Mouse (Mus musculus): ENCODE data around the gene Ptrh2. TPM values are rescaled to one million over a fixed set of nuclear protein-coding genes. Genes with fewer than 3 reads are reported as not detected.

Gene Ptrh2
- total RNA-seq (2021): 10 to 100 TPM; 10.1 to 10.3 TPM

DNA sequence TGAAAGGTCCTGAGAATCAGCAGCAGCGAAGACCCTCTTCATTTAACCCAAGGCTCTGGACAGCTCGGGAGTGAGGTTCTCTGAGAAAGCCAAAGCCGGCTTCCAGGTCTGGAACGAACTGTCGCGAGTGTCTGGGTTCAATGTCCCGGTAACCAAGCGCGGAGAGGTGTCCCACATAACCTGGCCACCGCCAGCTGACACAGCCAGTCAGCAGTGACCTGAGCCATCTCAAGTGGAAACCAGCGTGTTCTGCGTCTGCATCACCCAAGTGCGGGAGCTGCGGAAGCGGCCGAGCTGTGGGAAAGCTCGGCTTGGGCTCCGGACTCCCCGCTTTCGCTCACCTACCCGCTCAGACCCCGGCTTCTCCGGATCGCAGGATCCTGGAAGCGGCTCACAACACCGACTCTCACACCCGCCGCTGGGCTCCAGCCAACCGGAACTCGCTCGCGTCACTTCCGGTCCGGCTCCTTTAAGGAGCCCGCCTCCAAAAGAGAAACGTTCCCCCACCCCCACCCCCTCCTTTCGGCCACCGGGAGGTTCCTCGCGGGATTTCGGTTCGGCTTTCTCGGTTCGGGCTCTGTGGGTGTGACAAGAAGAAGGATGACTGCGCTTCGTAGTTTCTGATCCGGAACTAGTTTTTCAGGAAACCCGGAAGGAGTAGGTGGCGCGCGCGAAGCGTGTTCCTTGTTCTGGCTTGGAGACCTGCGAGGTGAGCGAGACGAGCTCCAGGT, at the start of gene Ptrh2, which contains the start of gene Vmp1:
Ptrh2 (plus strand) TSS at position 591 of the 731 bp plus-strand sequence.
Vmp1 (minus strand) TSS at position 442 of the 731 bp plus-strand sequence.
- peak; percentile 86 to 89 for DNase-seq

DNA sequence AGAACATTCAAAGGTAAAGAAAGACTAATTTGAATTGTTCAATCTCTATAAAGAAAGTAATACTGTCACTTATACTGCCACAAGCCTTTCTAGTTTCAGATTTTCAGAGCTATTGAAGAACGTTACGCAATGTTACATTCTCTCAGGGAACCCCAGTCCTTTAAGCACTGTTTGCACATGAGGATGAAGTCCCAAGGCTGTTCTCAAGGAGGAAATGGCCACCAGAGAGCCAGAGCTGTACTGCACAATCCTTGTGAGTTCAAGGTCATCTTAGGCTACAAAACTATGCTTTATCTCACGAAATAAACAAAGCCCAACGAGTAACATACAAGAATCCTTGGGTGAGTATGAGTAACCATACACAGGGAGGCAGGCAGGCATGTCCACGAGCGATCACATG, 49.4 kb upstream of the Ptrh2 start:
- DNase-seq: no peak

DNA sequence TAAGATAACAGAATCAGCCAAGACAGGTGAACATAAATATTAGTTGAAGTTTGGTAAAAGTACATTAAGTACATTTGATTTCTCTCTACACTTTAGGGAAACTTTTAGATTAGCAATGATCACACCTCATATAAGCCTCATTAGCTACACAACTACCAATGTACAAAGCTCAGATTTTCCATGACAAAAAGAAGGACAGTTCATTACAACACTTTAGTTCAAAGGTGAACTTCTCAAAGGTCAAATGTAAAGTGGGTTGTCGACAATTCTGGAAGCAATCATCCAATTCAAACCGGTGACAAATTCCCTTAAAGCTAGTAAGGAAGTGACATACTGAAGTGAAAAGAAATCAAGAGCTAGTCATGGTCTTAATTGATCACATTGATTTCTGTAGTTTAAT, 46.1 kb upstream of the Ptrh2 start:
- DNase-seq: no peak

DNA sequence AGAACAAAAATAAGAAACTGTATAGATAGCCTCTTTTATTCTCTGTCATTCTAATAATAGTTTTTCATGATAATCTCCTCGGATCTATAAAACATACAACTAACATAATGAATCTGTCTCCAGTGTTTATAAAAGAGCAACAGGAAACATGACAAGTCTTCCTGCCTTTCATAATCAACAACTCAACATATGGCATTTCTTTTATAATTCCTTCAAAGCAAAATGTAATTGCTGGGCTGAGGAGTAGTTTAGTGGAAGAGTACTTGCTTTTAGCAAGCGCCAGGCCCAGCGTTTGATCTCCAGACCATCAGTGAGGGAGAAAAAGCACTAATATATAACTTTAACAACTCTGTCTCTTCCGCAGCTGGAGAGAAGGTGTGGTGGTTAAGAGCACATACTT, 42.1 kb upstream of the Ptrh2 start:
- DNase-seq: no peak

DNA sequence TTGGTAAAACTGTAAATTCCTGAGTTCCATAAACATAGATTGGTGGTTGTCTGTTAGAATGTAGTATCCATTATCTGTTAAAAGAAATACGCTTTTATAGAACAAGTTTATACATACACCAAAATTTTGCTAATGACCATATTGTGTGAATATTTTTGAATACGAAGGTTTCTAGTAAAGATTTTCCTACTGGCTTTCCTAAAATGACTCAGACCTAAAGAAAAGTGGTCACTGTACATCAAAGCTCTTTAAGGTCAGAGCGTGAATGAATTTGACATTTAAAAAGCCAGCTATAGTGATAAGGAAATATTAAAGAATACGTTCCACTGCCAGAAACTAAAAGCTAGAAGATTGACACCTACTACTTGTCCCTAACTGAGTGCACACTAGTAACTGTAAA, 39.2 kb upstream of the Ptrh2 start:
- no peak for DNase-seq

DNA sequence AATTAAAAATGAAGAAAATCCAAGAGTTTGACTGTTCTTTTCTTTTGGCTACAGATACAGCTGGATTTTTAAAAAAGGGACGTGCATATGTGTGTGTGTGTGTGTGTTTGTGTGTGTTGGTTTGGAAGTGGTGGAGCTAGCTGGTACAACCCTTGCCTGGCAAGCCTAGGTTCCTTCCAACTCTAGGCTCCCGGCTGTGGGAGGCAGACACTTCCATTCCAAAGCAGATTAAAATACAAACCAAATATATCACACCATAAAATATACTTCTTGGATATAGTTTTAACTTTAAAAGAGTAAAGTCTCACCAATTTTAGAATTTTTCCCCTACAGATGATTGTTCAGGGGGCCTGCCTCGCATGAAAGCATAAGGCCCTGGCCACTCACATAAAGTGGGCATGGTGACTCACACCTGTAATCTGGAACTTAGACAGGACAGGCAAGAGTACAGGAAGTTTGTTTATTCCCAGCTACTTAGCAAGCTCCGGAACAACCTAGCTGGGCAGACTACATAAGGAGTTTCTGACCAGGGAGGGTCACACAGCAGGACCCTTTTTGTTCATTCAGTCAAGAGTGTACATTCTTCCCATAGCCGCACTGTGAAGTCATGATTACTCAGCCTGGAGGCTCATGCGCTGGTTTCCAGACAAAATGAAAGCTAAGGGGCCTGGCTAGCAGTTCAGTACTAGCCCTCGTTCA, 37.5 kb upstream of the Ptrh2 start:
- DNase-seq: no peak

DNA sequence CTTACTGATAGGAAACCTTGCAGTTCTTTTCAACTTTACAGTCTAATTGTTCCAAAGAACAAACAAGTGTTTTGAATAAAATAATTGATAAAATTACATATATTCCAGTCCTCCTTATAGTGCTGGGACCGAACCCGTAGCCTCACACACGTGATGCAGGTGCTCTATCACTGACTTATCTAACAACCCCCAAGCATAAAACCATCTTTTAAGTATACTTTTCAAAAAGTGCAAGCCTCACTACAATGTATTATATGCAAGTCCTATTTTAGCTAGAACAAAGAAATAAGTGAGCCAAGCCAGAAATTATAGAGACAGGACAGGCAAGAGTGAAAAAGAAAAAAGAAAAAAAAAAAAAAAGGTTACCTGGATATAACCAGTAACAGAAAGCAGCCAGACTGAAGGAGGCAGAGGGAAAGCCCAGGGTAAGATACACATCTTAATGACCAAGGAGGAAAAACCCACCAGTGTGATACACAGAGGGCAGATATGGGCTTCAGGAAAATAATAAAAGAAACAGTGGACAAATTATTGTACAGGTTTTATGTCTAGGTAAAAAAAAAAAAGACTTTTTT, 36.8 kb upstream of the Ptrh2 start:
- no peak for DNase-seq

DNA sequence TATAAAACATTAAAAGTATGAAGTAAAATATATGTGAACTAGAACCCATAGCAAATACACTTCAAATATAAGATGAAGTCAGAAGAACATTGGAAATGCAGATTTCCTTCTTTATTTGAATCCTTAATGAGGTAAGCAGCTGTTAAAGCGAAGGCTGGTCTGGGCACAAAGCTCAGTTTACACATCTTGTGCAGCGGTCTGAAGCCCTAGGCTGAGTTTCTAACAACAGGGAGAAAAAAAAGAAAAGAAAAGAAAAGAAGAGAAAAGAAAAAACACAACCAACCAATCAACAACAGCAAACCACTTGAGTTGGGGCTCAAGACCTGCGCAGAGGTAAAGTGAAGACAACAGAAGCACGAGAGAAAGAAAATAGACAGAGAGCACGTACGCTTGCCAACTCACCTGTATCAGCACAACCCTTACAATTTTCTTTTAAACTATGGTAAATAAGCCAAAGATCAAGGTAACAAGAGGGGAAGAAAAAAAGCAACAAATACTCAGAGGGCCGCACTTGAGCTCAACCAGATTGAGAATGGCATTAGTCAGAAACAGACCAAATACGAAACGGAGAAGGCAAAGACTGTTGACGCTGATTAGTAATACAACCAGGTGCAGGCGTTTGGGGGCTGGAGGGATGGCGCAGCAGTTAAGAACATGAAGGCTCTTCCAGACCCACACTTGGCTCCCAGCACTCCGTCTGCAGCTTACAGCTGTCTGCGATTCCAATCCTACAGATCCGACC, 35.9 kb upstream of the Ptrh2 start:
- DNase-seq: no peak

DNA sequence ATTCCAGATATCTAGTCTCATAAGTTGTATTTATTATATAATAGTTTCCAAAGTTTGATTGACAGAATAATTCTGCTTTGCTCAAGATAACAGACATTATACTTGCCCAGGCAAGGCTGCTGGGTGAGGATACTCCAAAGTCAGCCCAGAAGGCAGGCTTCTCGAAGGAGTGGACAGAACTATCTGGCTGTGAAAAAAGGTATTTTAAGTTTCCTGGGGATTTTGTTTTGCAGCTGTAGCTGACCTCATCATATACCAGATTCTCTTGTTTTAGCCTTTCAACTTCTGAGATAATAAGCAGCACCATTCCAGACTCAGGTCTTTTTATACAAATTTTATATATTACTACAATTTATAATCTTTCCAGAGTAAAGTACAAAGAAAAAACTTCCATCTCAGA, 34.2 kb upstream of the Ptrh2 start:
- DNase-seq: no peak

DNA sequence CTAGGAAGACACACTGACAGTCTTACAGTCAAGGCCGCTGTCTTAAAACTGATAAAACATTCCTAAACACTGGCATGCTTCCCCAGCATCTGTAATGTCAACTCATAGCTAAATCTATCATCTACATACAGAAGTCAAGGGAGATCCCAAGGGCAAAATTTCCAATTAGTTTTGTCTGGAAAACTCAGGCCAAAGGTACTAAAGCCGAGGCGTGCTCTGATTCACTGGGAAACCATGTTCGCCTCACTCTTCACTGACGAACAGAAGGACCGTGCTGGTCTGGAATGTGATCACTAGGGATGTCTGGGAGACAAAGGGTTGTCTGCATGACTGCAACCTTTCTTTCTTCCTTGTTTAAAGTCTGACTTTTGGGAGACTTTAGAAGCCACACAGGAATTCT, 33.1 kb upstream of the Ptrh2 start:
- no peak for DNase-seq

DNA sequence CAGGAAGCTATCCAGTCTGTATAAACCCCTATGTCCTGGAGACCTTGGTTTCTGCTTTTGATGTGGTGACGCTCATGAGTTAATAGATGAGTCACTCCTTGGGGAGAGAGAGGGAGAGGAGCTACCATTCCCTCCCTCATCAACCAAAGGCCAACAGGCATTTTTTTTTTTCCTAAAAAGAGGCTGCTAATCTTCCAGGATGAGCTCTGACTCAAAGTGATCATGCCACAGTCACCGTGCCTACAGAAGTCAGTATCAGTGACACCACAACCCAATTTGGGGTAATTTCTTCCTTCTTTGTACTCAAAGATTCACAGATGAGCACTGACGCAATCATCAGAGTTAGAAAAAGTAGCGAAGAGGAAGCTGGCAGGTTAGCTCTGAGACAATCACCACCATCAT, 31.2 kb upstream of the Ptrh2 start:
- no peak for DNase-seq

DNA sequence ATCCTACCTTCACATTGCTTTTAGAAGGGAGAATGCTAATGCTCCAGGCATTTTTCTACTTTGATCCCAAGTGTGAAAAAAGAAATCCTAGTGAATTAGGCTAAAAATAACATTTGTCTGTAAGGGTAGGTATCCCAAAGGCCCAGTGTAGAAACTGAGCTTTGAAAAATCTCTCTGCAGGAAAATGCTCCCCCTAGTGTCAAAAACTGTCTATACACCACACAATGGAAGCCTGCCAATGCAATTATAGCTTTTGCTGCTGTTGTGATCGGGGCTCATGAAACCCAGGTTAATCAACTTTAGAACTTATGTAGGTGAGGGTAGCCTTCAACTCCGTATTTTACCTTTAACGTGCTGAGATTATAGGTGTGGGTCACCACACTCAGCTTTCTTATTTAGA, 30.3 kb upstream of the Ptrh2 start:
- peak in 1 of 2 experiments; percentile 31 for DNase-seq

DNA sequence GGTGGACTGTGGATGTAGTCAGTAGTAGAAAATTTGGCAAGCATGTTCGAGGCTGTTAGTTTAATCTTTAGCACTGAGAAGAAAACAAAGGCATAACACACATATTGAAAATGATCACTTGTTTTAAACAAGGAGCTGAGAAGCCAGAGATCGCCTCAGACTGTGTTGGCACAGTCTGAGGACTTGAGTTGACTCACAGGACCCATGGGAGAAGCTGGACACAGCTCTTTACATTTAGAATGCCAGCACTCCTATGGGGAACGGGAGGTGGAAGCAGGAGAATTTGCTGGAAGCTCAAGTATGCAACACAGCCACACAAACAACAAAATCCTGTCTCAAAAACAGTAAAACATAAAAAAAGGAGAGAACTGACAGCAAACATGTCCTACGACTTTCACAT, 29.7 kb upstream of the Ptrh2 start:
- no peak for DNase-seq

DNA sequence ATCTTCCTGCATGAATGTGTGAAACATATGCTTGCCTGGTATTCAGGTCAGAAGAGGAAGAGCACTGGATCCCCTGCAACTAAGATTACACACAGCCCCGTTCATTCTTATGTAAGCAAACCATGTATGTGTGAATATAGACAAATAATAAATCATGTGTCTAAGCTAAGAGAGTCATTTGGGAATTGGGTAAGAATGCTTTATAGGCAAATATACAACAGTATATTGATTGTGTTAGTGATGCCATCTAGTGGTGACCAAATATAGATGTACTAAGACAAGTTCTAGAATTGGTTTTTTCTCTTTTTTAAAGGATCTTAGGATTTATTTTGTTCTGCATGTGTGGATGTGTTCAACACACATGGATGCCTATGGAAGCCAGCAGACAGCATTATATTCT, 28.1 kb upstream of the Ptrh2 start:
- no peak for DNase-seq

DNA sequence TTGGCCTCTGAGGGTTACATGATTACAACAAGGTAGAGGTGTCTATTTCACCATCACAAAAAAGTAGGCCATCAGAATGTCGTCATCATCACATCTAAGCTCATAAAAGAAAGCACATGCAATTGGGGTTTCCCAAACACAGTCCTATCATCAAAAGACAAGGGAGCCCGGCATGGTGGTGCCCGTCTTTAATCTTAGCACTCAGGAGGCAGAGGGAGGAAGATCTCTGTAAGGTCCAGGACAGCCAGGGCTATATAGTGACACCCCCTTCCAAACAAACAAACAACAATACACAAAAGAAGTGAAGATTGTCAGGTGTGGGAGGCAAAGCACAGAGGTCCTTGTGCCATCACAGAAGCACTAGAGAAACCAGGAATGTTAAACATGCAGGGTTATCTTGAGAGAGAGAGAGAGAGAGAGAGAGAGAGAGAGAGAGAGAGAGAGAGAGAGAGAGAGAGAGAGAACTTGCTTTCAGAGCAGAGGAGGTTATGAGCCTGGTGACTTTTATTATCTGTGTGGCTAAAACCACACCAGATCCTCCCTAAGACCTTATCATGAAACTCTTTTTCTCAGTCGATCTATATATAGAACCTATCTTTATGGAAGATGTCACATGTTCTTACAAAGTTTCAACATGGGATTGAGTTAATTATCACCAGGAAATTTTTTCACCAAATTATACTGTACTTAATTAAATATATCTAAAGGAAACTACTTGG, 26.8 kb upstream of the Ptrh2 start:
- DNase-seq: no peak

DNA sequence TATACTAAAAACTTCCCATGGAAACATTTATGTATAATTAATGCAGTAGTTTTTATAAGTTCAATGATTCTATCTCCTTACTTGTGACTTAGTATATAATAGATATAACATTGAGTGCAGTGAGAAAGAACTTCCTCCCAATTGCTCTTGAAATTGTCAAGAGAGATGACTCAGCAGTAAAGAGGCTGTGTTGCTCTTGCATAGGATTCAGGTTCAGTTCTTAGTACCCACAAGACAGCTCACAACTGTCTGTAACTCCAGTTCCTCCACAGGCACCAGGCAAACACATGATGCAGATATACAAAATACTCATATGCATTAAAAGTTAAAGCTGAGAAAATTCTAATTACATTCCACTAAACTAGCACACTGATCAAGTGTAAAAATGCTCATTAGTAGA, 25.9 kb upstream of the Ptrh2 start:
- no peak for DNase-seq

DNA sequence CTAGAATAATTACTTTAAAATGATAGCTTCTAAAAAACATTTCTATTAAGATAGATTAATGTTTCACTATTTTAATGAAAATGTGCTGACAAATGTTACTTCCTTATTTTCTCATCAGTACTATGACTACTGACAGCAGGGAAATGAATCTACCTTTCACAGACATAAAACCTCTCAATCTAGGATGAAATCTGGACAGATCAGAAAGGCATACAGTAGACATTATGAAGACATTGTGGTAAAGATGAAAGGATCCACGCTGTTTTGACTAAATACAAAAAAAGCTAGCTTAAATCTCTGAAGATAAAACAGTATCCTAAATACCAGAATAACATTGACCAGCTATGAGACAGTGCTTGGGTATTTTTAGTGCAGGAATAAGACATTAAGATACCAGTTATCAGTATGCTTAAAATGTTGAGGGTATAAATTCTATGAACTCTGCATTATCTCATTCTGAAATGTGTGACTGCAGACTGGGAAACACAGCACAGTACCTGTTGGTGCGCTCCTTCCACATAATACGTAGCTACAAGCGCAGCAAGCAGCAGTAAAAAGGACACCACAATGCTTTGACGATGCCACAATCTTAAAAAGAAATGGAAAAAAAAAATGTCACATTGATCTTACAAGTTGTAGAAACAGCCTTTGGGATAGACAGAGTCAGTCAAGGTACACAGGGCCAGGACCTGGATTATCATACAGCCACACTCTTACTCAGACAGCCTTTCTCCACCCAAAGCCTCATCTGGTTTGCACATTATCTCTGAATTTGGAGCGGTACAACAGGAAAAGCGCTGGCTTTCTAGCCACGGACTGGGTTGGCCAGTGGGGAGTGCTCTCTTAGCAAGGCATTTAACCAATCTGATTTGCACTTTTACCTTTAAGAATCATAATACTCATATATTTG, 20.5 kb upstream of the Ptrh2 start:
- DNase-seq: no peak

DNA sequence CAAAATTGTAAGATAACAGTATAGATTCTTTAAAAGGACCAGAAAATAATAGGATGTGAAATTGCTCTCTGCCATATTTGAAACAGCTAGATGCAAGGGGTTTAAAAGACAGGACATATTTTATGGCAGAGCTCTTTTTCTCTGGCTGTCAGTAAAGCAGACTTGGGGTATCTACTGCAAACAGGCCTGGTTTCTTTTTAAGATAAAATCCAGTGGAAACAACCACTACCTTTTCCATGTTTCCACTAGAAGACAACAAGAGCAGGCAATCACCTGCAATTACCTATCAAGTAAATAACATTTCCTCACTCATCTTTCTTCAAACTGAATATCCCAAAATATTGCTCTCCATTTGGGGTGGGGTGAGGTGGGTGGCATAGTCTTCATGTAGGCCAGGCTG, 19.8 kb upstream of the Ptrh2 start:
- no peak for DNase-seq

DNA sequence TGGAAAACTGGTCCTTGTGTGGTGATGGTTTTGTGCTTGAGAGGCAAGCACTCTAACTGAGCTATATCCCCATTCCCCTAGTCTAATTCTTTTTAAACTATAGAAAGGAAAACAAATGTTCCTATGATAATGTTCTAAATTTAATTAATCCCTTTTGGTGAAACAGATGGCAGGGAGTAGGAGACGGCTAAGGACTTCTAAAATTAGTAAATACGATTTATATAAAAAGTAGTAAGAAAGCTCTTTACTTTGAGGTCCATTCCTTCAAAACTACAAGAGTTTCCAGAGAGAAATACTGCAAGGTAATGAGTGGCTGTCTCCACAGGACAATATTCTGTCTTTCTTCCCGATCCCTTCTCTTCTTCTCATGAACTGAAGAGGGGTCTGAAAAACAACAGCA, 19.4 kb upstream of the Ptrh2 start:
- no peak for DNase-seq

DNA sequence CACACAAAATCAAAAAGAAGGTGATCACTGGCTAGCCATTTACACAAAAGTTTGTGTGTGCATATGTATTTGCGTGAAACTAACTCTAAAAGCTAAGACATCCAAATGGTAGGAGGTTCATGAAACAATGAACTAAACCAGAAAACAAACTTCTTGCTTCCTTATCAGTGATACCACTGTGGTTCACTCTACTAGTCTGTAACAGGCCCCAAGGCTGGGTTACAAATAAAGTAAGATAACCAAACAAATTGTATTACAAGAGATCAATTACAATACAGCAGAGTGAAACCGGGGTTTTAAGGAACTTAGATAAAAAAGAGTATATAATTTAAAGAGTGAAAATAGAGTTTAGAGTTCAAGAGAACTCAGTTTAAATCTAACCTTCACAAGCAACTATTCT, 16.2 kb upstream of the Ptrh2 start:
- DNase-seq: no peak

DNA sequence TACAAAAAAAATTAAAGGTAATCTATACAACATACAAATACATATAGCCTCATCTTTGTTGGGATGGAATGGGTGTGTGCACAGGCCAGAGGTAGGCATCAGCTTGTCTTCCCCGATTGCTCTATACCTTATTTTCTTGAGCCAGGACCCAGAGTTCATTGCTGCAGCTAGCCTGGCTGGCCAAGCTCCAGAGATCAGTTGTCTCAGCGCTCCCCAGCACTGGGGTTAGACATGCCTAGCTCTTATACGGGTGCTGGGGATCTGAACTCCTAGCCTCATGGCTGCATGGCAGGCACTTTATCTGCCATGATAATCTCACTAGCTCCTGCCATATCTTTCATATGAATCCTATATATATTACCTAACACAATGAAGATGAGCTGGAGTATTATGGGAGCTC, 15.6 kb upstream of the Ptrh2 start:
- DNase-seq: no peak

Data from layer of hippocampus, postnatal 36 days (tissue).